Mouse (Mus musculus) bone marrow macrophage, adult 2 months (primary cell): ENCODE results near the gene Cyfip2.

ENCODE experiments used
- CTCF ChIP-seq: IDR thresholded peaks from 2 replicates; pipeline ENCODE4 v1.5.1; 2012; ENCODE audit warnings: low read depth, mild to moderate bottlenecking, low read length, moderate library complexity
- POLR2A ChIP-seq: IDR thresholded peaks from 2 replicates; pipeline ENCODE4 v1.6.1; 2012; ENCODE audit warnings: mild to moderate bottlenecking, low read depth, low read length, borderline replicate concordance

DNA sequence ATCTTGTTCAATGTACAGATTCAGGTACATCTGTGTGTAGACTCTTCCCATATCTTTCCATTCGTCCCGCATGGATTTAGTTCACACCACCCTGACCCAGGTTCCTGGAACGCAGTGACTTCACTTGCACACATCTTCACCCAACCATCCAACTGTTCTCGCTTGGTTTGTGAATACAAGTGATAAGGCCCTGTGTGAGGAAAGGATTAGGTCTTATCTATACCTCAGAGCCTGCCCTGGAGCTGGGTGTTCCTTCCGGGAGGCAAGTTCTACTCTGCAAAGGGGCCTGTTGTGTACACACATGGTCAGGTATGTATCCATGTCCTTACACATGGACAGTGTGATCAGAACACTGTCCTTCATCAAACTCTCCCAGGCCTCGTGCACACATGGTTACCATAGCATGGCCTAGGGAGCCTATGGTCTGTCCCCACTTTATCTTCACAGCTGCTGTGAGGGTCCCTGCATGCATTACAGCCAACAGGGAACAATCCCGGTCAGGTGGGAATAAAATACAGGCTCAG is 71.4 kb downstream of the Cyfip2 start:
- TF ChIP-seq POLR2A (no peak), CTCF (no peak)
